Mouse (Mus musculus) spleen, adult 2 months (tissue): ENCODE data around the gene Ngfr. TPM values are rescaled to one million over a fixed set of nuclear protein-coding genes. Genes with fewer than 3 reads are reported as not detected.

Experiments
- DNase-seq, 2 experiments: peaks; one replicate each; pipeline versions ENCODE4 v3.0.0 to v3.0.0-alpha.2; 2012 to 2021; ENCODE audit warnings: low spot score in 2 of 2, low read depth in 1 of 2
- H3K27ac ChIP-seq: fragments of 200-500 bp; 2 replicates; pipeline ENCODE4 v1.5.1; 2012; ENCODE audit warnings: low read length, inconsistent platforms; ENCODE audit not compliant: insufficient read depth
- H3K27me3 ChIP-seq: fragments of 200-500 bp; 2 replicates; pipeline ENCODE4 v1.6.1; 2012; ENCODE audit warnings: mild to moderate bottlenecking, moderate library complexity, low read length, inconsistent platforms; ENCODE audit not compliant: control insufficient read depth, insufficient read depth
- H3K36me3 ChIP-seq: fragments of 200-500 bp; 2 replicates; pipeline ENCODE4 v1.6.1; 2012; ENCODE audit warnings: mild to moderate bottlenecking, low read length, inconsistent platforms; ENCODE audit not compliant: control insufficient read depth, insufficient read depth
- H3K4me1 ChIP-seq: fragments of 200-500 bp; 2 replicates; pipeline ENCODE4 v1.6.1; 2011; ENCODE audit warnings: inconsistent platforms; ENCODE audit not compliant: control insufficient read depth, insufficient read depth, insufficient read length
- H3K4me3 ChIP-seq: fragments of 200-500 bp; 2 replicates; pipeline ENCODE4 v1.5.1; 2011; ENCODE audit warnings: mild to moderate bottlenecking, inconsistent platforms; ENCODE audit not compliant: insufficient read depth, insufficient read length; ENCODE audit errors: extremely low read depth
- CTCF ChIP-seq: fragments of 200-500 bp; IDR thresholded peaks from 2 replicates; pipeline ENCODE4 v1.5.1; 2011; ENCODE audit warnings: mild to moderate bottlenecking, inconsistent platforms; ENCODE audit not compliant: insufficient read depth, insufficient read length, insufficient replicate concordance; ENCODE audit errors: extremely low read depth
- POLR2A ChIP-seq: fragments of 200-500 bp; IDR thresholded peaks from 2 replicates; pipeline ENCODE4 v1.6.1; 2011; ENCODE audit warnings: low read depth, low read length, inconsistent platforms
- WGBS: fragments of 180-500 bp; shearing (Covaris S2); methylation state at CpG from one replicate; pipeline ENCODE4 v1.1.7; 2018; 5-methylcytosine and 5-hydroxymethylcytosine counted together
- polyA plus RNA-seq: library from polyadenylated mRNA; depleted of rRNA; stranded (reverse); fragments of >200 nt; gene quantifications from 2 replicates; pipeline ENCODE4 v1.2.3, GENCODE M21; 2012

The Ngfr gene
- polyA plus RNA-seq, 1 experiment, result 7.3 TPM

GRCm38 (mm10) chr11:95621541-95622130 is 34.1 kb upstream of the Ngfr start:
- H3K4me1 ChIP-seq, result no peaks in the 10 kb centered on the region
- no peaks in the 10 kb centered on the region for H3K27me3 ChIP-seq
- DNase-seq, result no peak
- H3K27ac ChIP-seq, result no peak overlapping the region
- H3K36me3 ChIP-seq, result no peaks in the 10 kb centered on the region
- WGBS, result 84% methylated on average over 9 of the region's 9 CpGs
- H3K4me3 ChIP-seq, result no peak overlapping the region
- TF ChIP-seq POLR2A (no peak), CTCF (no peak)

- DNase-seq, result no peak
- H3K4me1 ChIP-seq, result no peaks in the 10 kb centered on the region
- H3K27me3 ChIP-seq, result no peaks in the 10 kb centered on the region
- H3K36me3 ChIP-seq, result no peaks in the 10 kb centered on the region
- H3K4me3 ChIP-seq, result no peak overlapping the region
- H3K27ac ChIP-seq, result no peak overlapping the region
- TF ChIP-seq POLR2A (no peak), CTCF (no peak)
- WGBS, result 77% methylated on average over 4 of the region's 4 CpGs
Observed at GRCm38 (mm10) chr11:95621010-95621409, 33.5 kb upstream of the Ngfr start.

- TF ChIP-seq POLR2A (no peak), CTCF (no peak)
- Histone ChIP-seq H3K27ac (no peak overlapping the region), H3K4me3 (no peak overlapping the region), H3K4me1 (no peaks in the 10 kb centered on the region), H3K27me3 (no peaks in the 10 kb centered on the region), H3K36me3 (no peaks in the 10 kb centered on the region)
- no peak for DNase-seq
- 95% methylated on average over 5 of the region's 5 CpGs for WGBS
Observed at GRCm38 (mm10) chr11:95619886-95620444, 32.4 kb upstream of the Ngfr start.

- Histone ChIP-seq H3K4me1 (no peaks in the 10 kb centered on the region), H3K36me3 (no peaks in the 10 kb centered on the region)
- WGBS, result 91% methylated on average over 3 of the region's 3 CpGs
Observed at GRCm38 (mm10) chr11:95619081-95619480, 31.5 kb upstream of the Ngfr start.

GRCm38 (mm10) chr11:95617785-95618465 is 30.4 kb upstream of the Ngfr start:
- Histone ChIP-seq H3K27me3 (no peaks in the 10 kb centered on the region), H3K4me1 (no peaks in the 10 kb centered on the region), H3K4me3 (no peak overlapping the region), H3K36me3 (no peaks in the 10 kb centered on the region), H3K27ac (no peak overlapping the region)
- no peak for TF ChIP-seq CTCF
- no peak for TF ChIP-seq POLR2A
- no peak for DNase-seq
- 72% methylated on average over 19 of the region's 19 CpGs for WGBS

More at GRCm38 (mm10) chr11:95619081-95619480, 31.5 kb upstream of the Ngfr start:
- Histone ChIP-seq H3K27ac (no peak overlapping the region), H3K4me3 (no peak overlapping the region), H3K27me3 (no peaks in the 10 kb centered on the region)
- no peak for TF ChIP-seq CTCF
- no peak for TF ChIP-seq POLR2A
- DNase-seq, result no peak

GRCm38 (mm10) chr11:95614739-95615138 is 27.2 kb upstream of the Ngfr start:
- Histone ChIP-seq H3K27ac (no peak overlapping the region), H3K4me3 (no peak overlapping the region), H3K27me3 (no peaks in the 10 kb centered on the region), H3K4me1 (no peaks in the 10 kb centered on the region), H3K36me3 (no peaks in the 10 kb centered on the region)
- 62% methylated on average over 8 of the region's 8 CpGs for WGBS
- DNase-seq, result no peak
- TF ChIP-seq CTCF (no peak), POLR2A (no peak)

GRCm38 (mm10) chr11:95611283-95611682 is 23.7 kb upstream of the Ngfr start:
- Histone ChIP-seq H3K36me3 (no peaks in the 10 kb centered on the region), H3K27me3 (no peaks in the 10 kb centered on the region), H3K4me1 (no peaks in the 10 kb centered on the region), H3K4me3 (no peak overlapping the region), H3K27ac (no peak overlapping the region)
- TF ChIP-seq CTCF, result no peak
- no peak for TF ChIP-seq POLR2A
- 54% methylated on average over 4 of the region's 4 CpGs for WGBS
- no peak for DNase-seq
